Mouse (Mus musculus): ENCODE results near the gene Tub. TPM values are rescaled to one million over a fixed set of nuclear protein-coding genes. Genes with fewer than 3 reads are reported as not detected.
A peak's percentile ranks its signal among the peaks of the same experiment; 100 is the strongest.

The Tub gene
- total RNA-seq, 2 experiments from 2014 or later: 181 to 205 TPM

DNA sequence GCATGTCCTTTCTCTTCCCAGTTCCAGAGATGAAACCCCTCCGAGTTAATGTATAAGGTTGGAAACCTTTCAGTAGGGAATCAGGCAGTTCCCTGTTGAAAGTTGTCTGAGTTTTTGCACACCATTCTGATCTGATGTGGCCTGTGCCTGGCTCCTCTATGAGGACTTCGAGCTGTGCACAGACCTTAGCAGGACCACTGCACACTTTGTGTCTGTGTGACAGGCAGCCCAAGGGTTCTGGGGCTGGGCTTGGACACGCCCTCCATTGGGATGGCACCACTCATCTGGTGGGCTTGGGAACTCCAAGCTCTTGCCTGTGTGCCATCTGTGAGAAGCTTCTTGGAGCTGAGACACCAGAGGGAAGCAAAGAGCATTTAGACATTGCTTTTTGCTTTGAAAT, 81.2 kb downstream of the Tub start:
- DNase-seq: no peak

GRCm38 (mm10) chr7:109032054-109032453, 81.9 kb downstream of the Tub start:
- no peak for DNase-seq

DNA sequence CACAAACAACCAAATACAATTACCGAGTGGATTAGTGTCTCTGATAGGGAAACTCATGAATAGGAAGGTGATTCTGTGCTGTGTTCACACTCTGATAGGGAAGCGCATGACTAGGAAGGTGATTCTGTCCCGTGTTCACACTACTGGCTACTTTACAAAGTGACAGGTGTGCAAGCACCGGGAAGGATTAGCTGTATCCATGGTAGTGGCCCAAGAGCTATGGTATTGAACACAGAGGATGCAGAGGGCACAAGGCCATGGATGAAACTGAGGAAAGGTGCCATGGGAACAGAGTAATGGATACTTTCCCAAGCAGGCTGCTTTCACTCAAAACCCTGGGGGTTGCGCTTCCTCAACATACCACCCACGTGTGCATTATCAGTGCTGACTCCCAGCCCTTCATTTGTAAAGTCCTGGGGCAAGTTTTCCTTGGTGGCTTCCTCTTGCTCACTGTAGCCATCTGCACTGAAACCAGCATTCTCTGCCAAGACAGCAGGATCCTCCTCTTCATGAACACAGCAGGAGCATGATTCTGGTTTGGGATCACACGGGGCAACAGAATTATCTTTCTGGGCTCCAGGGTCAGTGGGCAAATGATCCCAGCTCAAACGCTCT, 88.1 kb downstream of the Tub start:
- DNase-seq: no peak

DNA sequence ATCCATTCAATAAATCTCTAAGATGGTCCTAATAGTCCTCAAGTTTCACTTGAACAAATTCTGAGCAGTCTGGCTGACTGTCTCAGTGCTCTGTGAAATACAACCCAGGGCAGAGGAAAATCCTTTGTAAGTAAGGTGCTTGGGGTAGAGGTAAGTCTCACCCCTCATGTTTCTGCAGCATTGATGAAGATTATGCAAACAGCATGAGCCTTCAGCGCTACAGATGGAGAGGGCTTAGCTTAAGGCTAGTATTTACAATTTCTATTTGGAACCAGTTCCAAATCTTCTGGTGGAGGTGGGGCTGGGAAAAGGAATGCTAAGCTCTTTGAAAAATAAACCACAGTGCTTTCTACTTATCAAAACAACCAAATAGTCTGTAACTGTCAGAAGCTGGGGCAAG, 88.8 kb downstream of the Tub start:
- no peak for DNase-seq

DNA sequence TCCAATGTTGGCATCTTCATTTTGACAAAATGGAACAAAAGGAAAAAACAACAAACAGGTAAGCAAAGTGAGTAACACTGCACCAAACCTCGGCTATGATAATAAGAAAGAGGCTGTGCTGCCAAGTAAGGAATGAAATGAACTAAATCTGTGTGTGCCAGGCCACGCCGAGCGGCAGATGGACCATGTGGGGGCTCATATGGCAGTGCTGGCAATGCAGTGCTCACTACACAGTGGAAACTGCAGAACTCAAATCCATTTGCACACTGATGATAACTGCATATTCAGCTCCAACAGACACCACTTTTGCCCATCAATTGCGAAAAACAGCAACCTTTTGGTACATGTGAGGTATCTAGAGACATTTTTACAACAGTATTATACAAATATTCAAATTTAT, 89.3 kb downstream of the Tub start:
- peak; percentile 85 to 87 for DNase-seq

DNA sequence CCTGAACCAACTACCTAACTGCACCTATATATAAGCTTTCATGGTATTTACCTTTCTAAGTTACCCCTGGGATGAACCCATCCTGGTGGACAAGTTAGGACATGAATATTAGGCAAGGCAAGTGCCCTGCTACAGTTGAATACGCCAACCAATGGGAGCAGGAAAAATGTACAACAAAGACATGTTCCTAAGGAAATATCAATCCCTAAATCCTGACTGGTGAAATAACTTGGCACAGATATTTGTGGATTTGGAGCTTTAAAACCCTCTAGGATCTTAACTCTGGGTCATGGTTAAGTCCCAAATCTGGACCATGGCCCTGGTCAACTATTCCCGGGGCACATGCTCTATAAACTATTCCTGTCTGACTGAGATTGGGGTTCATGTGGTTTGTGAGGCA, 95.7 kb downstream of the Tub start:
- no peak for DNase-seq

GRCm38 (mm10) chr7:109050831-109051230, 100.7 kb downstream of the Tub start:
- DNase-seq: no peak

- DNase-seq: no peak
Observed at GRCm38 (mm10) chr7:109059536-109059935, 109.4 kb downstream of the Tub start.

DNA sequence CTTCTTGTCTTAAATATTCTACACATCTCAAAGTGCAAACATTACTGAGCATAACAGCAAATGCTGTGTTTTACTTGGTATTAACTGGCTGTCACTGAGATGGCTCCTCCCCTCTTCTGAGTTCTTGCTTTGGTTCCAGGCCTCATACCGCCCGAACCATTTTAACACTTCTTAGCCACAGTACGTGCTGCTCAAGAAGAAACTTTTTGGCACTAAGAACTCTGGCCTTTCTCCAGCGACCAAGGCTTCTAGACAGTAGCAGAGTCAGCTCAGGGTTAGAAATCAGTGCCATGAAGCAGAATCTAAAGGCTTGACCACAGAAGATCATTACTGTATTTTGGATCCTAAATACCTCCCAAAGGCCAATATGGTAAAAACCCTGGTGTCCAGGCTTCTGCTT, 119.5 kb downstream of the Tub start:
- no peak for DNase-seq

DNA sequence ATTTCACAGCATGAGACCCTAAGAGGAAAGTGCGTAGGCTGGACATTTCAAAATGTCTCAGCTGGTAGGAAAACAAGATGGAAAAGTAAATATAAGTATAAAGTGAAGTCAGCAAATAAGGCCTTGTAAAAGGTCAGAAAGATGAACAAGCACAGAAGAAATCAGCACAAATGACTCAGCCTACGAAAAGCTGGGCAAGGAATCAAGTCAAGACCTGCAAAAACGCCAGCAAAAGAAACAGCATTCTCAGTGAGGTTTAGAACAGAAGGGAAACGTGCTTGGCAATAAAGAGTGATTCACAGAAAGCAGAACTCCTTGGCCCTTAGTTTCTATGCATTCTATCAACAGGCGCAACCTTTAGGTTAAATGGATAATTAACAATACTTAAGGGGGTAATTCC, 122.2 kb downstream of the Tub start:
- no peak for DNase-seq

GRCm38 (mm10) chr7:109082269-109083112, 132.4 kb downstream of the Tub start:
- DNase-seq: no peak

DNA sequence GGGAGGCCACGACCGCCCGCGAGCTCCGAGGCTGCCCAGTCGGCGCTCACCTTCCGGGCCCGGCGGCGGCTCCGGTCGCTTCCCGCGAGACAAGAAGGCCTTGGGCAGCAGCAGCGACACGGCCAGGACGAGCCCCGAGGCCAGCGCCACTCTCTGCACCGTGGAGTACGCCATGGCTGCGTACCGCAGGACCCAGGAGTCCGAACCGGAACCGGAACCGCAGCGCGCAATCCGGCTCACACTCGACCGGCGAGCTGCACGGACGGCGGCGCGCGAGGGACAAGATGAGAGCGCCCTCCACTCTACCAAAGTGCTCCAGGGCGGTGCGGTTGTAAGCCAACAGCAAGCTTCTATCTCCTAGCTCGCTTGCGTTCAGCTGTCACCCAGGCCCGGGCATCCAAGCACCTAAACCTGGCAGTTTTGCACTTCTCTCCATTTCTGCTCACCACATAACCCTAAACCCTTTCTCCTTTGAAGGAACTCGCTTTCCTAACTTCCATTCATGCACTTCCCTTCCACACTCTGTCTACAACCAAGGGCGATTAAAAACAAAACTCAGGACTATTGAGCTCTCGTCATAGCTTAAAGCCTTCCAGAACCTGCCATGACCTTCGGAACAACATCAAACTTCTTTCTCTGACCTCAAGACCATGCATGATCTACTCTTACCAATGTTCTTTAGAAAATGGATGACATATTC, 133.1 kb downstream of the Tub start, which contains the start of gene Ric3:
Gene Ric3, minus strand, starts transcription at position 219 of the 700 bp plus-strand sequence.
- DNase-seq: peak; percentile 88 to 89

GRCm38 (mm10) chr7:109083813-109084184, 133.7 kb downstream of the Tub start:
- DNase-seq: no peak

Other genes starting within 250 kb of the Tub start
- not detected for gene Olfr512, start 237.0 kb upstream of the Tub start, total RNA-seq (2021)
- gene Olfr513, start 199.4 kb upstream of the Tub start, total RNA-seq (2021): not detected
- gene Olfr514, start 124.3 kb upstream of the Tub start, total RNA-seq (2021): not detected
- not detected for gene Olfr516, start 99.8 kb upstream of the Tub start, total RNA-seq (2021)
- gene Olfr517, start 78.0 kb upstream of the Tub start, total RNA-seq (2021): not detected
- gene Olfr518, start 65.3 kb upstream of the Tub start, total RNA-seq (2021): not detected
- not detected for gene Olfr519, start 55.9 kb upstream of the Tub start, total RNA-seq (2021)
- gene Nlrp10, start 20.2 kb upstream of the Tub start, total RNA-seq (2021): under 1 TPM; 0.32 to 0.35 TPM
- gene Eif3f, start 15.9 kb upstream of the Tub start, total RNA-seq (2021): 10 to 100 TPM; 86.8 to 93.7 TPM
- 10 to 100 TPM; 66.5 to 71.3 TPM for gene Ric3, start 133.0 kb downstream of the Tub start, total RNA-seq (2021)
- 10 to 100 TPM; 64.9 to 68.3 TPM for gene Lmo1, start 224.9 kb downstream of the Tub start, total RNA-seq (2021)